Mouse (Mus musculus) left cerebral cortex, adult 11 months (tissue): ENCODE measurements around the gene Thra.
"Not testable (repeated sequence)": the region's sequence is repeated elsewhere in the genome, so short reads cannot be mapped to it uniquely, and the experiment has no call there.

Experiments
- DNase-seq: peaks from one replicate; pipeline ENCODE4 v3.0.0; 2022; ENCODE audit warnings: low spot score

Thra gene

GRCm38 (mm10) chr11:98717904-98718303, 22.5 kb upstream of the Thra start:
- peak; percentile 71 for DNase-seq

GRCm38 (mm10) chr11:98720756-98721155, 19.7 kb upstream of the Thra start:
- no peak for DNase-seq

GRCm38 (mm10) chr11:98721458-98722226, 18.8 kb upstream of the Thra start:
- no peak for DNase-seq

GRCm38 (mm10) chr11:98723098-98723497, 17.3 kb upstream of the Thra start:
- DNase-seq = no peak

- no peak for DNase-seq
Observed at GRCm38 (mm10) chr11:98725926-98726506, 14.4 kb upstream of the Thra start.

- DNase-seq = peak; percentile 91
Observed at GRCm38 (mm10) chr11:98729119-98729588, 11.3 kb upstream of the Thra start, which contains the start of gene Med24. Gene Med24, minus strand, starts transcription at chr11:98729435.

GRCm38 (mm10) chr11:98730727-98731126, 9.7 kb upstream of the Thra start:
- DNase-seq = no peak

- DNase-seq = peak; percentile 70
Observed at GRCm38 (mm10) chr11:98731134-98731533, 9.3 kb upstream of the Thra start.

- no peak for DNase-seq
Observed at GRCm38 (mm10) chr11:98734020-98734419, 6.4 kb upstream of the Thra start.

- DNase-seq = no peak
Observed at GRCm38 (mm10) chr11:98735111-98735510, 5.3 kb upstream of the Thra start.

- DNase-seq = no peak
Observed at GRCm38 (mm10) chr11:98736176-98736575, 4.3 kb upstream of the Thra start.

GRCm38 (mm10) chr11:98737220-98737619, 3.2 kb upstream of the Thra start:
- DNase-seq = not testable (repeated sequence)

- DNase-seq = peak; percentile 65
Observed at GRCm38 (mm10) chr11:98738428-98738911, 2.0 kb upstream of the Thra start.

GRCm38 (mm10) chr11:98738925-98739324, 1.5 kb upstream of the Thra start:
- no peak for DNase-seq

- DNase-seq = no peak
Observed at GRCm38 (mm10) chr11:98740026-98740392, 429 bp upstream of the Thra start.

GRCm38 (mm10) chr11:98741051-98741620, 698 bp downstream of the Thra start:
- DNase-seq = no peak

- DNase-seq = no peak
Observed at GRCm38 (mm10) chr11:98741622-98742396, 1.4 kb downstream of the Thra start.

GRCm38 (mm10) chr11:98742397-98743291, 2.2 kb downstream of the Thra start:
- no peak for DNase-seq

GRCm38 (mm10) chr11:98743655-98744345, 3.4 kb downstream of the Thra start:
- DNase-seq = no peak

- DNase-seq = no peak
Observed at GRCm38 (mm10) chr11:98744456-98745019, 4.1 kb downstream of the Thra start.
